Mouse (Mus musculus) ES-E14 (cell line): ENCODE measurements at regions not wholly inside any gene's neighbourhood (a gene's known extent, or its start where the extent isn't known, plus 50 kb on each side); places are given as distances from the start of the nearest gene placed in this dataset.

Experiments used
- CHD2 ChIP-seq: IDR thresholded peaks from 2 replicates; pipeline ENCODE4 v1.6.1; 2014; ENCODE audit warnings: mild to moderate bottlenecking, low read depth, low read length, inconsistent platforms
- HCFC1 ChIP-seq: IDR thresholded peaks from 2 replicates; pipeline ENCODE4 v1.6.1; 2012; ENCODE audit warnings: low read length, inconsistent platforms, borderline replicate concordance; ENCODE audit not compliant: insufficient read depth
- MAFK ChIP-seq: IDR thresholded peaks from 2 replicates; pipeline ENCODE4 v1.6.1; 2014; ENCODE audit warnings: mild to moderate bottlenecking, low read depth, low read length, inconsistent platforms; ENCODE audit not compliant: insufficient read depth
- ZC3H11A ChIP-seq: IDR thresholded peaks from 2 replicates; pipeline ENCODE4 v1.6.1; 2012; ENCODE audit warnings: low read depth, mild to moderate bottlenecking, inconsistent platforms, low read length, borderline replicate concordance
- ZNF384 ChIP-seq: IDR thresholded peaks from 2 replicates; pipeline ENCODE4 v1.6.1; 2012; ENCODE audit warnings: low read depth, low read length, inconsistent platforms

- TF ChIP-seq ZC3H11A = no peak
- no peak for TF ChIP-seq ZNF384
- TF ChIP-seq CHD2 = no peak
- TF ChIP-seq MAFK = no peak
- TF ChIP-seq HCFC1 = no peak
Measured at GRCm38 (mm10) chr4:35364161-35364560, 138.2 kb upstream of the C9orf72 start.
